In genomic region chr3:116127281-116127680, GRCm38 (mm10) we compare ENCODE assay signal across 7 mouse cellular contexts. TPM values are rescaled to one million over a fixed set of nuclear protein-coding genes. Genes with fewer than 3 reads are reported as not detected.
DNase-seq lines count a peak whose midpoint lies in the region; ATAC-seq and TF ChIP-seq lines count a peak whose summit lies in the region.

No protein-coding gene starts in this region.

- no peak for DNase-seq in lung, postnatal 0 days (ENCODE audit: low spot score)
- no peak for DNase-seq in lung, adult 18-20 months
- DNase-seq in forelimb bud, embryonic 11.5 days (ENCODE audit: low read depth, low spot score) = peak; percentile 84
- no peak for DNase-seq in liver, embryonic 13.5 days
- DNase-seq in right cerebral cortex, postnatal 10 days (ENCODE audit: low spot score in 2 of 2) = no peak
- no peak for DNase-seq in adrenal gland, adult 8-10 months
- no peak for DNase-seq in layer of hippocampus, postnatal 14 days (ENCODE audit: low spot score in 2 of 2)

- H3K4me3 ChIP-seq in lung, postnatal 0 days (ENCODE audit: low read depth, low read length) = 0 out of 2 replicates have a peak overlapping the region, but pooled peaks have one; percentile 6
- peak overlapping the region; percentile 50 for H3K4me3 ChIP-seq in liver, embryonic 13.5 days (replicated peaks)

- no peaks in the 10 kb centered on the region for H3K27me3 ChIP-seq in lung, postnatal 0 days (replicated peaks; ENCODE audit: insufficient read depth, low read length)
- no peaks in the 10 kb centered on the region for H3K27me3 ChIP-seq in liver, embryonic 13.5 days

- no peak for TF ChIP-seq CTCF in lung, postnatal 0 days (IDR thresholded peaks at IDR 0.05)

- no peaks in the 10 kb centered on the region for H3K36me3 ChIP-seq in lung, postnatal 0 days (ENCODE audit: insufficient read depth, low read length)
- H3K36me3 ChIP-seq in liver, embryonic 13.5 days = peaks cover 8% of the 10 kb centered on the region; the same call in 1 of the 2 replicates

- H3K9ac ChIP-seq in lung, postnatal 0 days (replicated peaks; ENCODE audit: low read depth) = no peak overlapping the region
- peak overlapping the region; percentile 14; the same call in 1 of the 2 replicates for H3K9ac ChIP-seq in liver, embryonic 13.5 days

- ATAC-seq in lung, postnatal 0 days = no peak
- no peak for ATAC-seq in liver, embryonic 13.5 days (ENCODE audit: low read depth)

- no peaks in the 10 kb centered on the region for H3K9me3 ChIP-seq in lung, postnatal 0 days (ENCODE audit: low read length)
- H3K9me3 ChIP-seq in liver, embryonic 13.5 days (replicated peaks) = no peaks in the 10 kb centered on the region

- H3K4me1 ChIP-seq in lung, postnatal 0 days (ENCODE audit: insufficient read depth, low read depth, low read length) = peaks cover 3% of the 10 kb centered on the region; the same call in 1 of the 2 replicates
- H3K4me1 ChIP-seq in liver, embryonic 13.5 days (replicated peaks) = no peaks in the 10 kb centered on the region; the same call in 1 of the 2 replicates

- peak overlapping the region; percentile 33 for H3K4me2 ChIP-seq in lung, postnatal 0 days (replicated peaks; ENCODE audit: low read depth, low read length)
- H3K4me2 ChIP-seq in liver, embryonic 13.5 days = peak overlapping the region; percentile 59

- TF ChIP-seq EP300 in lung, postnatal 0 days (IDR thresholded peaks at IDR 0.05) = no peak

- H3K27ac ChIP-seq in lung, postnatal 0 days (ENCODE audit: low read length) = no peak overlapping the region
- peak overlapping the region; percentile 61; the same call in 1 of the 2 replicates for H3K27ac ChIP-seq in liver, embryonic 13.5 days

- WGBS in lung, postnatal 0 days = 22% methylated on average over 2 of the region's 2 CpGs
- WGBS in liver, embryonic 13.5 days (ENCODE audit: insufficient replicate concordance) = 35% methylated on average over 2 of the region's 2 CpGs

RNA-seq across cellular contexts. Expression of gene Vcam1, which starts 2.2 kb away (rescaled TPM):
- polyA plus RNA-seq in lung, postnatal 0 days (2015; fragmentation: Nextera tagmentation; extraction: Ambion mirVana) = 54.1 and 55.0 TPM in 2 replicates
- polyA plus RNA-seq in liver, embryonic 13.5 days (2015; fragmentation: Nextera tagmentation; extraction: Ambion mirVana) = 47.4 and 57.8 TPM in 2 replicates
- total RNA-seq in adrenal gland, adult 8-10 months (2022) = 10 to 100 TPM; 13.1 to 31.7 (median 24.2) TPM
- total RNA-seq in layer of hippocampus, postnatal 14 days (2021) = 10 to 100 TPM; 35.1 to 40.3 TPM
